Mouse (Mus musculus) hindbrain, embryonic 15.5 days (tissue): ENCODE measurements around the gene Olfr221. TPM values are rescaled to one million over a fixed set of nuclear protein-coding genes. Genes with fewer than 3 reads are reported as not detected.

Experiments
- ATAC-seq: fragments of 200-750 bp; cut with Nextera tagmentation; 2 replicates; pipeline ENCODE4 v1.8.0; 2017; ENCODE audit warnings: low read depth, moderate number of reproducible peaks, moderate TSS enrichment; ENCODE audit not compliant: low FRiP score
- H3K27ac ChIP-seq: fragments of 300-500 bp; sonication (generic); replicated peaks from 2 replicates; pipeline ENCODE4 v1.5.1; 2015; ENCODE audit warnings: mild to moderate bottlenecking, inconsistent platforms
- H3K27me3 ChIP-seq: fragments of 300-500 bp; sonication (generic); 2 replicates; pipeline ENCODE4 v1.6.1; 2015; ENCODE audit warnings: control low read depth, inconsistent platforms
- H3K36me3 ChIP-seq: fragments of 300-500 bp; sonication (generic); 2 replicates; pipeline ENCODE4 v1.6.1; 2015; ENCODE audit warnings: control low read depth, inconsistent platforms
- H3K4me1 ChIP-seq: fragments of 300-500 bp; sonication (generic); replicated peaks from 2 replicates; pipeline ENCODE4 v1.6.1; 2015; ENCODE audit warnings: control low read depth, inconsistent platforms
- H3K4me2 ChIP-seq: fragments of 300-500 bp; sonication (generic); 2 replicates; pipeline ENCODE4 v1.6.1; 2015; ENCODE audit warnings: moderate library complexity, mild to moderate bottlenecking, inconsistent platforms
- H3K4me3 ChIP-seq: fragments of 300-500 bp; sonication (generic); 2 replicates; pipeline ENCODE4 v1.5.1; 2015; ENCODE audit warnings: mild to moderate bottlenecking, inconsistent platforms
- H3K9ac ChIP-seq: fragments of 300-500 bp; sonication (generic); 2 replicates; pipeline ENCODE4 v1.6.1; 2015; ENCODE audit warnings: inconsistent platforms
- H3K9me3 ChIP-seq: fragments of 300-500 bp; sonication (generic); 2 replicates; pipeline ENCODE4 v1.6.1; 2016; ENCODE audit warnings: control low read depth, inconsistent platforms
- WGBS: fragments of 180-500 bp; shearing (Covaris S2); methylation state at CpG from one replicate; pipeline ENCODE4 v1.1.7; 2015; 5-methylcytosine and 5-hydroxymethylcytosine counted together
- polyA plus RNA-seq: library from polyadenylated mRNA; unstranded; fragments of >200 nt; fragmentation: Nextera tagmentation; extraction: Ambion mirVana; gene quantifications from 2 replicates; pipeline ENCODE4 v1.2.1, GENCODE M21; 2015

Gene Olfr221
- polyA plus RNA-seq, 1 experiment from 2014 or later = 0.05 TPM

DNA sequence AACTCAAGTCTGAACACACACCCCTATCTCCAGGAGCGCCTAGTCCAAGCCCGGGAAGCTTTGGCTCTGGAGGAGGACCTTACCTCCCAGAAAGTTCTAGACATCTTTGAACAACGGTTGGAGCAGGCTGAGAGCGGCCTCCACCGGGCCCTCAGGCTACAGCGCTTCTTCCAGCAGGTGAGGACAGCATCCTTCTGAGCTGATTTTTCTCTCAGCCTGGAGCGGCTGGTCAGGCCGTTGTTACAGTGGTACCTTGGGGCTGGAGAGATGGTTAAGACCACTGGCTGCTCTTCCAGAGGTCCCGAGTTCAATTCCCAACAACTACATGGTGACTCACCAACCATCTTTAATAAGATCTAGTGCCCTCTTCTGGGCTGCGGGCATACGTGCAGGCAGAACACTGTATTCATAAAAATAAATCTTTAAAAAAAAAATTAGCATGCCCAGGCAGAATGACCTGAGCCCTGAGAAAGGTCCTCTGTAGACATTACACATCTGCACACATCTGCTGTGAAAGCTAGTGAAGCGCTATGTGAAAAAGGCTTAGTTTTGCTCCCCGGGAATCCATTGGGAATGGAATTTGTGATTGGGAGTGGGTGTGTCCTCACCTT is 45.9 kb downstream of the Olfr221 start:
- no peak for ATAC-seq

DNA sequence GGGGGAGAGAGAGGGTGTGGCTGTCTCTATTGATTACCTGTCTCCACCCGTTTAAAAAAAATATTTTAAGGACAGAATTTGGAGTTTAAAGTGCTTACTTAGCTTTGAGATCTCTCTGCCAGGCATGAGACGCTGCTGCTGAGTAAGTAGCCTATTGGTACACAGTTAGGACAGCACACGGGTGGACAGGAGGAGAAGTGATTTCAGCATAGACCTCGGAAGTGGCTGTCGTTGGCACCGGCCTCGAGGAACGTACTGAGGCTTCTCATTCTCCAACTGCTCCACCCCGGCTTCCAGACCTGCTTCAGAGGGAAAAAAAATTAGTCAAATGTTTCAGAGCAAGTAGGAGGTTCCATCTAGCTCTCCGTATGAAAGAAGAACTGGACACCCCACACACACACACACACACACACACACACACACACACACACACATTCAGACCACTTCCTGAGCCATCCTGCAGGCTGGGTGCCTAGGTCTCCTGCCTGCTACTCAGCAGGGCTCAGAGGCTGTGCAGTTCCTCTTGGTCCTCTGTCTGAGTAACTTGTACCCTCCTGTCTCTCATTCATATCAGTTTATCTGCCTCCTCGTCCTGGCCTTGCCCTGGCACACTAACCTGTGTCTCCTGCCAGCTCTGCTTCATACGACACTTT is 46.9 kb downstream of the Olfr221 start:
- ATAC-seq = no peak
- 84% methylated on average over 12 of the region's 12 CpGs for WGBS
- Histone ChIP-seq H3K4me2 (no peak overlapping the region), H3K4me3 (no peak overlapping the region), H3K9ac (no peak overlapping the region), H3K9me3 (no peaks in the 10 kb centered on the region), H3K4me1 (no peaks in the 10 kb centered on the region), H3K36me3 (peaks cover 77% of the 10 kb centered on the region), H3K27me3 (no peaks in the 10 kb centered on the region), H3K27ac (no peak overlapping the region)

More for the DNA sequence above, 45.9 kb downstream of the Olfr221 start:
- Histone ChIP-seq H3K27me3 (no peaks in the 10 kb centered on the region), H3K27ac (no peak overlapping the region), H3K4me3 (no peak overlapping the region), H3K4me2 (no peak overlapping the region), H3K36me3 (peaks cover 76% of the 10 kb centered on the region), H3K4me1 (no peaks in the 10 kb centered on the region), H3K9me3 (no peaks in the 10 kb centered on the region), H3K9ac (no peak overlapping the region)
- WGBS = 91% methylated on average over 13 of the region's 13 CpGs

DNA sequence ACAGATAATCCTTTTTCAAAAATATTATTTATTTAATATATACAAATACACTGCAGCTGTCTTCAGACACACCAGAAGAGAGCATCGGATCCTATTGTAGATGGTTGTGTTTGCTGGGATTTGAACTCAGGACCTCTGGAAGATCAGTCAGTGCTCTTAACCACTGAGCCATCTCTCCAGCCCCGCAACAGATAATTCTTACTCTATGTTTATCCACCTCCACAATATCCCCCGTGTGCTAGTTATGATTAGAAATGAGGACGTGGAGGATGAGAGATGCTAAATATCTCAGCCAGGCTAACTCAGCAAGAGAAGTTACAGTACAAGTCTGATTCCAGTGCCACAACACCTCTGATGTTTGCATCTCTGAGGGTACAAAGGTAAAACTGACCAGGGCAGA is 47.8 kb downstream of the Olfr221 start:
- Histone ChIP-seq H3K4me2 (no peak overlapping the region), H3K9ac (no peak overlapping the region), H3K36me3 (peaks cover 75% of the 10 kb centered on the region), H3K4me3 (no peak overlapping the region), H3K4me1 (no peaks in the 10 kb centered on the region), H3K27ac (no peak overlapping the region), H3K27me3 (no peaks in the 10 kb centered on the region), H3K9me3 (no peaks in the 10 kb centered on the region)
- WGBS = 95% methylated on average over 4 of the region's 4 CpGs
- ATAC-seq = no peak

DNA sequence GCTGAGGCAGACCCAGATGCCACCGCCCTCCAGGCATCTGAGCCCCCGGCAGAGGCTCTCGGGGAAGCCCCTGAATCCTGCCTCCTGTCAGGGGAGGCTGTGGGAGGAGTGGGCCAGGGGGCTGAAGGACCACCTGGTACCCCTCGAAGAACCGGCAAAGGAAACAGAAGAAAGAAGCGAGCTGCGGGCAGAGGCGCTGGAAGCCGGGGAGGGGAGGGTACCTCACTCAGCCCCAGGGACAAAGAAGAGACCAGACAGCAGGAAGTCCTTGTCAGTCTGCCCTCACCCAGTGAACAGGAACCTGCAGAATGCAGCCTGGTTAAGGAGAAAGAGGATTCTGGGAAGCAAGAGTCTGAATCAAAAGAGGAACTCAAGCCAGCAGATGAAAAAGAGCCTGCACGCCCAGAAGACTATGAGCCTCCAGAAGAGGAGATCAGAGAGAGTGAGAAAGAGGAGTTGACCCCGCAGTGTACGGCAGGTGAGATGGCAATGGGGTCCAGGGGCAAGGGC is 52.7 kb downstream of the Olfr221 start:
- Histone ChIP-seq H3K4me1 (peaks cover 27% of the 10 kb centered on the region), H3K4me2 (no peak overlapping the region), H3K27ac (no peak overlapping the region), H3K4me3 (no peak overlapping the region), H3K9ac (no peak overlapping the region), H3K36me3 (peaks cover 52% of the 10 kb centered on the region), H3K9me3 (no peaks in the 10 kb centered on the region), H3K27me3 (no peaks in the 10 kb centered on the region)
- ATAC-seq = no peak
- 51% methylated on average over 12 of the region's 12 CpGs for WGBS

DNA sequence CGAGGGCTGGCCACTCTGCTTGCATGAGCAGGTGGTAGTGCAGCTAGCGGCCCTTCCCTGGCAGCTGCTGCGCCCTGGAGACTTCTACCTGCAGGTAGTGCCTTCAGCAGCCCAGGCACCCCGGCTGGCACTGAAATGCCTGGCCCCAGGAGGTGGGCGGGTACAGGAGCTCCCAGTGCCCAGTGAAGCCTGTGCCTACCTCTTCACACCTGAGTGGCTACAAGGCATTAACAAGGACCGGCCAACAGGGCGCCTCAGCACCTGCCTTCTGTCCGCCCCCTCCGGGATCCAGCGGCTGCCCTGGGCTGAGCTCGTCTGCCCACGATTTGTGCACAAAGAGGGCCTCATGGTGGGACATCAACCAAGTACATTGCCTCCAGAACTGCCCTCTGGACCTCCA is 53.5 kb downstream of the Olfr221 start:
- Histone ChIP-seq H3K9me3 (no peaks in the 10 kb centered on the region), H3K27me3 (no peaks in the 10 kb centered on the region), H3K9ac (no peak overlapping the region), H3K4me1 (peaks cover 32% of the 10 kb centered on the region), H3K36me3 (peaks cover 45% of the 10 kb centered on the region), H3K4me2 (no peak overlapping the region), H3K4me3 (no peak overlapping the region), H3K27ac (no peak overlapping the region)
- no peak for ATAC-seq
- 70% methylated on average over 12 of the region's 12 CpGs for WGBS

DNA sequence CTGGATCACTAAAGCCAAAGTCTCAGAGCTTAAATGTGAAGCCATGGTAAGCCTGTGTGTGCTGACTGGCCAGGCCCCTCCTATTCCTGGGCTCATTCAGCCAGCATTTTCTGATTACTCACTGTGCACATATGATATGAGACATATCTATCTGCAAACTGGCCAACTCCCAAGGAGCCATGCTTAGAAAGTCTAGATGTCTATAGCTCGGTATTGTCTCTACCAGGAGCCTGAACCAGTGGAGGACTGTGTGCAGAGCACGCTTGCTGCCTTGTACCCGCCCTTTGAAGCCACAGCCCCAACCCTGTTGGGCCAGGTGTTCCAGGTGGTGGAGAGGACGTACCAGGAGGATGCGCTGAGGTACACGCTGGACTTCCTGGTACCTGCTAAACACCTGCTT is 55.1 kb downstream of the Olfr221 start:
- H3K9me3 ChIP-seq = no peaks in the 10 kb centered on the region
- H3K9ac ChIP-seq = no peak overlapping the region
- H3K4me1 ChIP-seq = peaks cover 41% of the 10 kb centered on the region
- H3K4me3 ChIP-seq = no peak overlapping the region
- no peak overlapping the region for H3K4me2 ChIP-seq
- H3K36me3 ChIP-seq = peaks cover 37% of the 10 kb centered on the region
- no peak overlapping the region for H3K27ac ChIP-seq
- H3K27me3 ChIP-seq = no peaks in the 10 kb centered on the region
- no peak for ATAC-seq
- 92% methylated on average over 6 of the region's 6 CpGs for WGBS

DNA sequence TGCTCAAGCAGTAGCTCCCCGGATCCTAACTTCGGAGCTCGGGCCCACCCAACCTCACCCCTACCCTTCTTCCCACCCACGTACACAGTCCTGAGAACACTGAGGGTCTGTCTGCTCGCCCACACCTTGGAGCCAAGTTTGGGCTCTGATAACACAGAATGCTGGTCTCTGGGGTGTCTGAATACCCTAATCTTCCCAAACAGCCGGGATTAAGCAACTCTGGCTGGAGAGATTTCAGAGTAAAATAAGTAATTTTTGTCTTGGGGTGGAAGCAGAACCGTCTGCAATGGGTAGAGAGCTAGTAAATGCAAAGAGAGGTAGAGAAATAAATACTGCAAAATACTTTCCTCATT is 56.1 kb downstream of the Olfr221 start:
- H3K4me2 ChIP-seq = peak overlapping the region; percentile 99
- 2% methylated on average over 7 of the region's 7 CpGs for WGBS

DNA sequence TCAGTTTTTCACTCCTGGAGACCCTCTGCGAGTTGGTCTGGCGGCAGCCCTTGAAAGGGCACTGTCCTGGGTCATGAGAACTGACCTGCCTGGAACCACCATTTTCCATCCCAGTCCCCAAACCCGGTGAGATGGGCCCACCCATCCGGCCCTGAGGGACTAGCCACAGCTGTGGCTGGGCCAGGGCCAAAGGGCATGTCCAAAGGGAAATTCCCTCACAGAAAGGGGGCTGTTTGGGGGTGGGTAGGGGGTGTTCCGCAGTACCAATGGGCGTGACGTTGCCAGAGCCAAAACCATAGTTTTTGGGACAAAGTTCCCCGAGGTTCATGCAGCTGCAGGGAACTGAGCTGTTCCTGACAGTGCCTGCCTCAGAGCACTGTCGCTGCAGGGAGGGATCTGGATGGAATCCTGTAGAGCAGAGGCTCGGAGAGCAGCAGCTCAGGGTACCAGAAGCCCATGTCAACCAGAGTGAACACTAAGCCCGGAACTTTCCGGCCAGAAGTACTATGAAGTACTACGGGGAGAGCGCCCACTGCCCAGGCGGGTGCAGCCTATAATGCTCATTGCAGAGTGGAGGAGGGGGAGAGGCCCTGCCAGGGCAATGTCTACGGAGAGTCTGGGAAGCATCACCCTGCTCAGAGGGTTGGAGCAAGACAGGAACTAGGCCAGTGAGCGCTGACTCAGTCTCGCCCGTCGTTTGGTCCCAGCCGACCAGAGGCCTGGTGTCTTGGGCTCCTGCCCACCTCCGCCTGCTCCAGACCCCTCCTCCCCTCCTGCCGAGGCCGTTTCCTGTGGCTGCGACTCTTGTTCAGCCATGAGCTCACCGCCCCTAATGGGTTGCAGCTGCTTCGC is 56.7 kb downstream of the Olfr221 start:
- Histone ChIP-seq H3K27ac (peak overlapping the region; percentile 92), H3K27me3 (no peaks in the 10 kb centered on the region), H3K4me3 (peak overlapping the region; percentile 91), H3K4me1 (peaks cover 41% of the 10 kb centered on the region), H3K36me3 (peaks cover 22% of the 10 kb centered on the region), H3K9me3 (no peaks in the 10 kb centered on the region), H3K4me2 (peak overlapping the region; percentile 99), H3K9ac (peak overlapping the region; percentile 76)
- under 1% methylated on average over 27 of the region's 27 CpGs for WGBS
- ATAC-seq = peak; percentile 63

More for the DNA sequence above, 56.1 kb downstream of the Olfr221 start:
- Histone ChIP-seq H3K4me3 (peak overlapping the region; percentile 91), H3K9me3 (no peaks in the 10 kb centered on the region), H3K36me3 (peaks cover 28% of the 10 kb centered on the region), H3K27me3 (no peaks in the 10 kb centered on the region), H3K27ac (peak overlapping the region; percentile 92), H3K9ac (peak overlapping the region; percentile 76), H3K4me1 (peaks cover 41% of the 10 kb centered on the region)
- no peak; the same call in 1 of the 2 replicates for ATAC-seq

DNA sequence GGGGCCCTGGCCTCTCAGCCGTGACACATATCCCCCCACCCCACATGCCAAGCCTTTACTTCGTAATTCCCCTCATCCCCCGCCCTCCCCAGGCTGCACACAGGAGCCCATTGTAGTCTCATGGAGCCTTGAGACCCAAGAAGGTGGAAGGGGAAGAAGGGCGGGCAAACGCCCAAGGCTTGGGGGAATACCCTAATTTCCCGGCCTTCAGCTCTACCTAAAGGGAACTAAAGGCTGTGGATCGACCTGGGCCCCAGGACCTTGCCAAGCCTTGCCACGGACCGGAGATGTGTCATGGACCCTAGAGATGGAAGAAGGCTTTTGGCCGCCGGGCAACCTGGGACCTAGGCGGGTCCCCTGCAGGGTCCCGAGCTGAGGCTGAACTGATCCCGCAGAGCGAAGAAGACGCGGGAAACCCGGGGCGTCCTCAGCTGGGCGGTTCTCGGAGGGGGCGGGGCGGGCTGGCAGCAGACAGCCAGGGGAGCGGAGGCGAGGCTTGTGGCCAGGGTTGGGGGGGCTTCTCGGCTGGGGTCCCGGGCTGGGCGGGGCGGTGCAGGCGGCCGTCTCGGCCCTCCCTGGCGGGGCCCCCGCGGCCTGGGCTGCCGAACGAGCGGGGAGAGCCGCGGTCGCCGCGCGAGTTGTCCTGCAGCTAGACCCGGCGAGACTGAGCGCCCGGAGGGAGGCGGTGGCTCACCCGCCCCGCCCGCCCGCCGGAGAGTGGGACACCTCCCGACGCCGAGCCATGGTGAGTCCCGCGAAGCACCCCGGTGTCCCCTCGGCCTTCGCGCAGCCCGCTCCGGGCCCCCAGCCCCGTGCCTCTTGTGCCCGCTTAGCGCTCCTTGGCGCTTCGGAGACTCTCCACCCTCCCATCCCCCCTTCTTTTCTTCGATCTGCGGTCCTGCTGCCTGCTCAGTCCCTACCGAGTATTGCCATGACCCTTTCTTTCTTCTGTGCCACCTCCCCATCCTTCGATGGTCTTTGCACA is 57.7 kb downstream of the Olfr221 start, which contains the start of gene Arhgef40:
Gene Arhgef40, plus strand, starts transcription at position 473 of the 985 bp plus-strand sequence.
- under 1% methylated on average over 62 of the region's 74 CpGs for WGBS
- peaks cover 41% of the 10 kb centered on the region for H3K4me1 ChIP-seq

More for the DNA sequence above, 57.7 kb downstream of the Olfr221 start, which contains the start of gene Arhgef40:
- H3K4me2 ChIP-seq = peak within 1 kb of the TSS; percentile 99
- H3K9ac ChIP-seq = peak within 1 kb of the TSS; percentile 76
- H3K27me3 ChIP-seq = no peaks in the 10 kb centered on the region
- H3K9me3 ChIP-seq = no peaks in the 10 kb centered on the region
- H3K4me3 ChIP-seq = peak within 1 kb of the TSS; percentile 91
- H3K27ac ChIP-seq = peak within 1 kb of the TSS; percentile 92
- peaks cover 15% of the 10 kb centered on the region for H3K36me3 ChIP-seq
- peak; percentile 92 for ATAC-seq
